Mouse (Mus musculus) kidney, adult 2 months (tissue): Measurements from ENCODE around the gene Trdmt1.

Experiments
- CTCF ChIP-seq: fragments of 200-500 bp; conservative IDR thresholded peaks from 2 replicates; pipeline ENCODE4 v1.5.1; 2011; ENCODE audit warnings: low read depth, mild to moderate bottlenecking, control low read depth, low read length, moderate library complexity, mixed read lengths; ENCODE audit not compliant: insufficient read depth, insufficient read length
- POLR2A ChIP-seq: fragments of 200-500 bp; IDR thresholded peaks from one replicate; pipeline ENCODE4 v1.6.1; 2011; ENCODE audit warnings: low read depth, low read length, control low read depth

- TF ChIP-seq POLR2A (no peak), CTCF (no peak)
Observed at GRCm38 (mm10) chr2:13572647-13573407, 28.4 kb upstream of the Trdmt1 start.
